Mouse (Mus musculus): ENCODE results near the gene Plcb4. TPM values are rescaled to one million over a fixed set of nuclear protein-coding genes. Genes with fewer than 3 reads are reported as not detected.
"Not testable (repeated sequence)": the region's sequence is repeated elsewhere in the genome, so short reads cannot be mapped to it uniquely, and the experiment has no call there.

Plcb4 gene
- polyA plus RNA-seq, 1 experiment, result 20.3 TPM

DNA sequence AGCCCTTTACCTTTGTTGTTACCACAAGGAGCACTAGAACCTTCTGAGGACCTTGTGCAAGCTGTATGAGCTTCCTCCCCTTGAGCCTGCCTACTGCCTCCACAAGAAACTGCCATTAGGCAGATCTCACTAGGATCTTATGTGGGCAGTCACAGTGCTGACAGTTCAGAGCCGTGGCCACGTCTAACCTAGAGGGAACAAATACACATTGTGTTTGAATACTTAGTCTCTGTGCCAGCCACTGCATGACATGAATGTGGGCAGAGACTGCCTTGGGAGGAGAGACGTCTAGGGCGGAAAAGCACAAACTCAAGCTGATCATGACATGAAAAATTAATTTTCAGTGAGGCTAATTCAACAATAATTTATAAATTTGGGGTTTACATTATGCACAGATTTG lies 239.2 kb downstream of the Plcb4 start:
- TF ChIP-seq CTCF (IDR thresholded peaks at IDR 0.05; ENCODE audit: insufficient read depth, low read length) (no peak), POLR2A (IDR thresholded peaks at IDR 0.05; ENCODE audit: borderline replicate concordance, extremely low read depth, low read depth, low read length) (no peak)
- Histone ChIP-seq H3K4me3 (replicated peaks; ENCODE audit: extremely low read depth, low read depth, low read length) (no peak overlapping the region), H3K4me1 (ENCODE audit: control insufficient read depth, insufficient read depth, low read length) (no peaks in the 10 kb centered on the region; the same call in 1 of the 2 replicates)
- 66% methylated on average over 4 of the region's 4 CpGs for WGBS
- DNase-seq, result no peak

DNA sequence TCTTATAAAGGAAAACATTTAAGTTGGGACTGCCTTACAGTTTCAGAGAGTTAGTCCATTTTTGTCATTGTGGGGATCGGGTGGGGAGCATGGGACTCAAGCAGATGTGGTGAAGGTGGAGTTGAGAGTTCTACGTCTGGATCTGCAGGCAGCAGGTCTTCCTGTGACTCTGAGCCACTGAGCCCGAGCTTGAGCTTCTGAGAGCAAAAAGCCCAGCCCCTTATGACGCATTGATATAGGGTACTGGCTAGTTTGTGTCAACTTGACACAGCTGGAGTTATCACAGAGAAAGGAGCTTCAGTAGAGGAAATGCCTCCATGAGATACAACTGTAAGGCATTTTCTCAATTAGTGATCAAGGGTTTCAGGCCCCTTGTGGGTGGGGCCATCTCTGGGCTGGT lies 241.1 kb downstream of the Plcb4 start:
- WGBS, result 94% methylated on average over 4 of the region's 4 CpGs

DNA sequence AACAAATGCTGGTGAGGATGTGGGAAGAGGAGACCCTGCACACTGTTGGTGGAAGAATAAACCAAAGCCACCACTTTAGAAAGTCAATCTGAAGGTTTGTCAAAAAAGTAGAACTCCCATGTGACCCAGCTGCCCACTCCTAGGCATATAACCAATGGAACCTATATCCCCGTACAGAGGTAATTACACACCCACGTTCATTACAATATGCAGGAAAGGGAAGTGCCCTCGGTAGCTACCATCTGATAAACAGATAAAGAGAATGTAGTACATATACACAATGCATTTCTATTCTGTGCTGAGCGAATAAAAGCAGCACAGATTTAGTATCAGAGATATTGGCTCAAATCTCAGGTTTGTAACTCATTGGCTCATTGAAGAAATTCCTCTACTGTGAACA lies 242.2 kb downstream of the Plcb4 start:
- no peak for DNase-seq
- Histone ChIP-seq H3K4me3 (replicated peaks; ENCODE audit: extremely low read depth, low read depth, low read length) (no peak overlapping the region), H3K4me1 (ENCODE audit: control insufficient read depth, insufficient read depth, low read length) (no peaks in the 10 kb centered on the region; the same call in 1 of the 2 replicates)
- 60% methylated on average over 4 of the region's 4 CpGs for WGBS
- TF ChIP-seq CTCF (IDR thresholded peaks at IDR 0.05; ENCODE audit: insufficient read depth, low read length), result no peak
- TF ChIP-seq POLR2A (IDR thresholded peaks at IDR 0.05; ENCODE audit: borderline replicate concordance, extremely low read depth, low read depth, low read length), result no peak

More for the DNA sequence above, 241.1 kb downstream of the Plcb4 start:
- not testable (repeated sequence) for H3K4me3 ChIP-seq (replicated peaks; ENCODE audit: extremely low read depth, low read depth, low read length); DNase-seq; H3K4me1 ChIP-seq (ENCODE audit: control insufficient read depth, insufficient read depth, low read length)

DNA sequence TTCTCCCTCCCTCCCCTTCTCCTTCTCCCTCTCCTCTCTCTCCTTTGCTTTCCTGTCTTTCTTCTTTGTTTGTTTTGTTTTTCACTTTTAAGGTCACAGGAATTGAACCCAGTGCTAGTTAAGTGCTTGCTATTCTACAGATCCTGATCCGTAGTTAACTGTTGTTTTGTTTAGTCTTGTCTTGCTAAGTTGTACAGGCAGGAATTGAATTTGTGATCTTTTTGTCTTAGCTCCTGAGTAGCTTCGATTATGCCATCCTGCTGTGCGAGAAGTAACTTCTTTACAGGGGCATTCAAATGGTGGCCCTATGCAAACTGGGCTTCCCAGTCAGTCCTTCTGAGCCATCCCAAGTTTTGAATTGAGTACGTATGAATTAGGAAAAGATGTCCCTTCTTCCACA lies 245.5 kb downstream of the Plcb4 start:
- no peaks in the 10 kb centered on the region for H3K4me1 ChIP-seq (ENCODE audit: control insufficient read depth, insufficient read depth, low read length)
- no peak overlapping the region for H3K4me3 ChIP-seq (replicated peaks; ENCODE audit: extremely low read depth, low read depth, low read length)
- 75% methylated on average over 4 of the region's 4 CpGs for WGBS
- TF ChIP-seq POLR2A (IDR thresholded peaks at IDR 0.05; ENCODE audit: borderline replicate concordance, extremely low read depth, low read depth, low read length), result no peak
- no peak for TF ChIP-seq CTCF (IDR thresholded peaks at IDR 0.05; ENCODE audit: insufficient read depth, low read length)
- no peak for DNase-seq

DNA sequence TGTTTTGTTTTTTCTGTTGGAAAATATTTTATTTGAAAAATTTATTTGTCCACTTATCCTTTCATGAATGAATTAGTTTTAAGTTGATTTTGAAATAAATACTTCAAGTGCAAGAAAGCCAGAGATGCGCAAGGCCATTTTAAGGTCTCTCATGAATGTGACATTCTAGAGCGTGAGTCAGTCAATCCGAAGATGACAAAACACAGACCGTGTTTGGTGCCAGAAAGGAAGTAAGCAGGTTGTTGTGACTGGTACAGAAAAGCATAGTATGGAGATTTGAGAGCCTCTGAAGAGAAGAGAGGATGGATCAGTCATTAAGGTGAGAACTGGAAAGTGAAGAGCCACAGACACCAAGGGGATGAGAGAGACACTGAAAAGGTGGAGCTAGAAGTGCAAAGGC lies 246.0 kb downstream of the Plcb4 start:
- no peak for DNase-seq
- no peak overlapping the region for H3K4me3 ChIP-seq (replicated peaks; ENCODE audit: extremely low read depth, low read depth, low read length)
- no peak for TF ChIP-seq POLR2A (IDR thresholded peaks at IDR 0.05; ENCODE audit: borderline replicate concordance, extremely low read depth, low read depth, low read length)
- TF ChIP-seq CTCF (IDR thresholded peaks at IDR 0.05; ENCODE audit: insufficient read depth, low read length), result no peak
- H3K4me1 ChIP-seq (ENCODE audit: control insufficient read depth, insufficient read depth, low read length), result no peaks in the 10 kb centered on the region
- WGBS, result 74% methylated on average over 4 of the region's 4 CpGs

DNA sequence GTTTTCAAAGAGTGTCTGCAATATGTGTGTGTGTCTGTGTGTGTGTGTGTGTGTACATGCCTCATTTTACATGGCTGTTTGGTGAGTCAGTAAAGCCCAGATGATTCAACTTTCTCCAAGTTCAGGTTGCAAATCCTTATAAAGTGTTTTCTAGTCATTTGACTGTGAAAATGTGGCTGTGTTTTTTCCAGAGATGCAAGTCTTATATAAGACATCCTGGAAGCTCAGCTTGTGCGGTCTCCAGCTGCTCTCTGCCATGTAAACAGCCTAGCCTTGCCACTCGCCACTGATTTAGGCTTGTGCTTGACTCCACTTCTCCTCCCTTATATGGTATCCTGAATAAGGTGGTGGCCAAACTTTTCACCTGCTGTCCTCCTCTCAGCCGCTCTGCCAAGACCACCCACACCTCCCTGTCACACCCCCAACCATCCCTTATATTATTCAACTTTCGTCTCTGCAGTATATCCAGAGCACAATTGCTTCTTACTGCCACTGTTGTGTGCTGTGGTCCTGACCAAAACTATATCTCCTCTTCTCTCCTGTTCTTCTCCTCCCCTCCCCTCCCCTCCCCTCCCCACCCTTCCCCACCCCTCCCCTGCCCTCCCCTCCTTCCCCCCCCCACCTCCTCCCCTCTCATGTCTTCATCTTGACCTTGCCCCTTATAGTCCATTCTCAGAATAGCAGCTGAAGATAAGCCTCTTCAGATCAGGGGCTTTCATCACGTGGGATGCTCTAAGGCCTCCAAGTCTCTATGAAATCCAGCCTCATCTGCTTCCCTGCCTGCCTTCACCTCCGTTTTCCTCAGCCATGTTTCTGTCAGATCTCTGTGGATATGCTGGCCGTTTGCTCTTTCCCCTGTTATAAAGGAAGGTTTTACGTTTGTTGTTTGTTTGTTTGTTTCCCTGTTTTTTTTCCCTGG lies 255.8 kb downstream of the Plcb4 start:
- WGBS, result 76% methylated on average over 8 of the region's 8 CpGs
- Histone ChIP-seq H3K4me1 (ENCODE audit: control insufficient read depth, insufficient read depth, low read length) (peaks cover 5% of the 10 kb centered on the region), H3K4me3 (replicated peaks; ENCODE audit: extremely low read depth, low read depth, low read length) (no peak overlapping the region)
- DNase-seq, result no peak
- TF ChIP-seq CTCF (IDR thresholded peaks at IDR 0.05; ENCODE audit: insufficient read depth, low read length) (no peak), POLR2A (IDR thresholded peaks at IDR 0.05; ENCODE audit: borderline replicate concordance, extremely low read depth, low read depth, low read length) (no peak)

DNA sequence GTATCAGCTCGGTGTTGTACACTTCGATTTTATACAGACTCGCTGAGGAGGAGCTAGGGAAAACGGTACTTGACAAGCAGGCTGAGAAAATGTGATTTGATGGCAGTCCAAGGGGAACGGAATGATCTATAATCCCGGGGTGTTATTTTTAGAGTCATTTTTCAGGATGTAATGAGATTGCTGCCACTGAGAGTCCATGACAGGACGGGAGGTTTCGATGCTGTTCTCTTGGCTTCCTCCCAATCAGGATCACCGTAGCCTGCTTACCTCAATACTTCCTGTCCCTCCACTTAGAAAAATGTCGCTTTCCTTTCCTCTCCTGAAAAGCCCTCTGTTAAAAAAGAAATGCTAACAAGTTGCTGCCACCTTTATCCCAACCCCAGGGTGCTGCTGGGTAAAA lies 257.1 kb downstream of the Plcb4 start:
- WGBS, result 35% methylated on average over 10 of the region's 10 CpGs
- TF ChIP-seq POLR2A (IDR thresholded peaks at IDR 0.05; ENCODE audit: borderline replicate concordance, extremely low read depth, low read depth, low read length), result no peak
- no peak for TF ChIP-seq CTCF (IDR thresholded peaks at IDR 0.05; ENCODE audit: insufficient read depth, low read length)
- DNase-seq, result no peak
- Histone ChIP-seq H3K4me3 (replicated peaks; ENCODE audit: extremely low read depth, low read depth, low read length) (no peak overlapping the region), H3K4me1 (ENCODE audit: control insufficient read depth, insufficient read depth, low read length) (peaks cover 7% of the 10 kb centered on the region)

DNA sequence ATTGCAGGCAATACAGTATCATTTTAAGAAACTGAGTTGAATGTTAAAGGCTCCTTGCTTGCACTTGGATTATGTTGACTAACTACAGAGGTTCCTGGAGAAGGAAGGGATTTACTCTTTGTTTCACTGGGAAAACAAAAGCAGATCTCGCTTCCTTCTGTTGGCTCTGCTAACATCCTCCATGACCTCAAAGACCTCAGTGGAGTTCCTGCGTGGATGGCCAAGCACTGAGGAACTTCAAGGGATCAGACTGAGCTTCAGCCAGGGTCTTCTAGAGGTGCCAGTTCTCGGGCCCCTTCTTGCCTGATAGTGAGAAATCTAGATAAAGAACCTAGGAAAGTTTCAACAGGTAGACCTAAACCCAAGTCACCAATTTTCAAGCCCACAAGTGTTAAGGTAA lies 258.2 kb downstream of the Plcb4 start:
- TF ChIP-seq CTCF (IDR thresholded peaks at IDR 0.05; ENCODE audit: insufficient read depth, low read length) (no peak), POLR2A (IDR thresholded peaks at IDR 0.05; ENCODE audit: borderline replicate concordance, extremely low read depth, low read depth, low read length) (no peak)
- Histone ChIP-seq H3K4me1 (ENCODE audit: control insufficient read depth, insufficient read depth, low read length) (peaks cover 7% of the 10 kb centered on the region), H3K4me3 (replicated peaks; ENCODE audit: extremely low read depth, low read depth, low read length) (no peak overlapping the region)
- 41% methylated on average over 3 of the region's 3 CpGs for WGBS
- no peak for DNase-seq

DNA sequence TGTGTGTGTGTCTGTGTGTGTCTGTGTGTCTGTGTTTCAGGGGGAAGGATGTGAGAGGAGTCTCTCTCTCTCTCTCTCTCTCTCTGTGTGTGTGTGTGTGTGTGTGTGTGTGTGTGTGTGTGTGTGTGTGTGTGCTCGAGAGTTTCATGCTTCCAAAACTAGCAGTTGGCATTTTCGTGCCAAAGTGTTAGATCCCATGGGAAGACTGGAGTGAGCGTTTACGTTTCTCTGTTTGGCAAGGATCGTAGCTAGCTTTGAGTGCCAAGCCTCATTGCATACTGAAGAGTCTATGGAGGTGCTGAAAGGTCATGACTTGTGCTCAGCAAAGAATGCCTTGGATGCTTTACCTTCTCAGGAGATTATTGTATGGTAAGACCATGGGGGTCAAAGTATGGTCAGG lies 259.3 kb downstream of the Plcb4 start:
- TF ChIP-seq CTCF (IDR thresholded peaks at IDR 0.05; ENCODE audit: insufficient read depth, low read length) (no peak), POLR2A (IDR thresholded peaks at IDR 0.05; ENCODE audit: borderline replicate concordance, extremely low read depth, low read depth, low read length) (no peak)
- DNase-seq, result no peak
- peaks cover 7% of the 10 kb centered on the region for H3K4me1 ChIP-seq (ENCODE audit: control insufficient read depth, insufficient read depth, low read length)
- 65% methylated on average over 5 of the region's 5 CpGs for WGBS
- H3K4me3 ChIP-seq (replicated peaks; ENCODE audit: extremely low read depth, low read depth, low read length), result no peak overlapping the region

DNA sequence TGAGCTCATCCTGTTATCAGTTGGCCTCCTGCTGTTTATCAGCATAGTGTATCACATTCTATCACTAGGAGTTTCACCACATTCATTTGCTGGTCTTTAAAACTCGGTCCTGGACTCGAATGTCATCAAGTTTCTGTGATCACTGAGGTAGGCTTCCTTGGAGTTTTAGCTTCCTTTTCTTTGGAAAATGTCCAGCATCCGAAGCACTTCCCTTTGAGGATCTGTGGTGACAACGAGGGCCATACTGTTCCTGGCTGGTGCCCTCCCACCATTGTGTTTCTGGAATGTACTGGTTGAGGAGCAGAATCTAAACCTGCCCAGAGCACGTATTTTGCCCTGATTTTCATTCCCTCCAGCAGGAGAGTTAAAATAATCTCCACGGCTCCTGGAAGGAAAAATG lies 260.8 kb downstream of the Plcb4 start:
- TF ChIP-seq POLR2A (IDR thresholded peaks at IDR 0.05; ENCODE audit: borderline replicate concordance, extremely low read depth, low read depth, low read length), result no peak
- no peak for TF ChIP-seq CTCF (IDR thresholded peaks at IDR 0.05; ENCODE audit: insufficient read depth, low read length)
- Histone ChIP-seq H3K4me1 (ENCODE audit: control insufficient read depth, insufficient read depth, low read length) (peaks cover 7% of the 10 kb centered on the region), H3K4me3 (replicated peaks; ENCODE audit: extremely low read depth, low read depth, low read length) (no peak overlapping the region)
- DNase-seq, result no peak
- 45% methylated on average over 6 of the region's 6 CpGs for WGBS
